Mouse (Mus musculus) lung, embryonic 16.5 days (tissue): ENCODE data around the gene Gm21964. TPM values are rescaled to one million over a fixed set of nuclear protein-coding genes. Genes with fewer than 3 reads are reported as not detected.
A peak's percentile ranks its signal among the peaks of the same experiment; 100 is the strongest.

Experiments
- ATAC-seq: fragments of 200-750 bp; cut with Nextera tagmentation; 2 replicates; pipeline ENCODE4 v1.8.0; 2017; ENCODE audit warnings: low read depth, mild to moderate bottlenecking, moderate library complexity
- H3K27ac ChIP-seq: fragments of 300-500 bp; sonication (generic); 2 replicates; pipeline ENCODE4 v1.5.1; 2014; ENCODE audit warnings: mild to moderate bottlenecking, control low read depth, low read length
- H3K27me3 ChIP-seq: fragments of 300-500 bp; sonication (generic); 2 replicates; pipeline ENCODE4 v1.6.1; 2014; ENCODE audit warnings: low read depth, low read length, mixed read lengths; ENCODE audit not compliant: control insufficient read depth, insufficient read depth
- H3K36me3 ChIP-seq: fragments of 300-500 bp; sonication (generic); 2 replicates; pipeline ENCODE4 v1.6.1; 2014; ENCODE audit warnings: low read length; ENCODE audit not compliant: control insufficient read depth, insufficient read depth
- H3K4me1 ChIP-seq: fragments of 300-500 bp; sonication (generic); replicated peaks from 2 replicates; pipeline ENCODE4 v1.6.1; 2014; ENCODE audit warnings: low read length, mixed read lengths; ENCODE audit not compliant: control insufficient read depth, insufficient read depth
- H3K4me2 ChIP-seq: fragments of 300-500 bp; sonication (generic); 2 replicates; pipeline ENCODE4 v1.6.1; 2014; ENCODE audit warnings: low read depth, low read length, control low read depth
- H3K4me3 ChIP-seq: fragments of 300-500 bp; sonication (generic); 2 replicates; pipeline ENCODE4 v1.5.1; 2014; ENCODE audit warnings: mild to moderate bottlenecking, low read length, control low read depth
- H3K9ac ChIP-seq: fragments of 300-500 bp; sonication (generic); 2 replicates; pipeline ENCODE4 v1.6.1; 2014; ENCODE audit warnings: low read length, control low read depth
- H3K9me3 ChIP-seq: fragments of 300-500 bp; sonication (generic); 2 replicates; pipeline ENCODE4 v1.6.1; 2016; ENCODE audit warnings: low read length; ENCODE audit not compliant: control insufficient read depth
- WGBS: fragments of 180-500 bp; shearing (Covaris S2); extraction: QIAGEN DNeasy Blood & Tissue Kit; methylation state at CpG from one replicate; pipeline ENCODE4 v1.1.7; 2014; 5-methylcytosine and 5-hydroxymethylcytosine counted together
- polyA plus RNA-seq: library from polyadenylated mRNA; unstranded; fragments of >200 nt; fragmentation: Nextera tagmentation; extraction: Ambion mirVana; gene quantifications from 2 replicates; pipeline ENCODE4 v1.2.1, GENCODE M21; 2015

The Gm21964 gene
- not detected in 2 replicates for polyA plus RNA-seq

- Histone ChIP-seq H3K4me2 (no peak within 1 kb of the TSS), H3K4me3 (no peak within 1 kb of the TSS), H3K4me1 (no peaks in the 10 kb centered on the region), H3K36me3 (no peaks in the 10 kb centered on the region), H3K27me3 (no peaks in the 10 kb centered on the region), H3K9ac (no peak within 1 kb of the TSS), H3K9me3 (no peaks in the 10 kb centered on the region), H3K27ac (no peak within 1 kb of the TSS)
- no peak for ATAC-seq
- 81% methylated on average over 12 of the region's 12 CpGs for WGBS
Observed at GRCm38 (mm10) chr8:110100907-110101306, at the start of gene Gm21964. Gm21964 (plus strand) TSS chr8:110101207.

- Histone ChIP-seq H3K36me3 (no peaks in the 10 kb centered on the region), H3K4me1 (no peaks in the 10 kb centered on the region), H3K9me3 (no peaks in the 10 kb centered on the region), H3K4me3 (no peak overlapping the region), H3K27ac (no peak overlapping the region), H3K27me3 (no peaks in the 10 kb centered on the region), H3K9ac (no peak overlapping the region), H3K4me2 (no peak overlapping the region)
- ATAC-seq = no peak
- 61% methylated on average over 6 of the region's 6 CpGs for WGBS
Observed at GRCm38 (mm10) chr8:110051208-110051607, 49.8 kb upstream of the Gm21964 start.

GRCm38 (mm10) chr8:110058207-110058606 lies 42.8 kb upstream of the Gm21964 start:
- no peak overlapping the region for H3K4me3 ChIP-seq
- no peaks in the 10 kb centered on the region for H3K4me1 ChIP-seq
- no peak for ATAC-seq
- H3K27ac ChIP-seq = no peak overlapping the region
- H3K36me3 ChIP-seq = no peaks in the 10 kb centered on the region
- H3K27me3 ChIP-seq = no peaks in the 10 kb centered on the region
- H3K4me2 ChIP-seq = no peak overlapping the region
- WGBS = 58% methylated on average over 8 of the region's 8 CpGs
- H3K9me3 ChIP-seq = peaks cover 5% of the 10 kb centered on the region
- H3K9ac ChIP-seq = no peak overlapping the region

- Histone ChIP-seq H3K4me3 (no peak overlapping the region), H3K9ac (no peak overlapping the region), H3K9me3 (peaks cover 5% of the 10 kb centered on the region), H3K27me3 (no peaks in the 10 kb centered on the region), H3K36me3 (no peaks in the 10 kb centered on the region), H3K27ac (no peak overlapping the region), H3K4me2 (no peak overlapping the region), H3K4me1 (no peaks in the 10 kb centered on the region)
- no peak for ATAC-seq
- WGBS = 55% methylated on average over 9 of the region's 9 CpGs
Observed at GRCm38 (mm10) chr8:110064161-110064560, 36.8 kb upstream of the Gm21964 start.

GRCm38 (mm10) chr8:110064606-110065365 lies 36.2 kb upstream of the Gm21964 start:
- H3K4me1 ChIP-seq = no peaks in the 10 kb centered on the region
- H3K4me2 ChIP-seq = no peak overlapping the region
- peaks cover 5% of the 10 kb centered on the region for H3K9me3 ChIP-seq
- no peak overlapping the region for H3K27ac ChIP-seq
- no peak for ATAC-seq
- H3K9ac ChIP-seq = no peak overlapping the region
- WGBS = 85% methylated on average over 18 of the region's 18 CpGs
- no peaks in the 10 kb centered on the region for H3K27me3 ChIP-seq
- no peaks in the 10 kb centered on the region for H3K36me3 ChIP-seq
- no peak overlapping the region for H3K4me3 ChIP-seq

- ATAC-seq = no peak
- no peak overlapping the region for H3K9ac ChIP-seq
- no peaks in the 10 kb centered on the region for H3K4me1 ChIP-seq
- no peak overlapping the region for H3K27ac ChIP-seq
- no peaks in the 10 kb centered on the region for H3K36me3 ChIP-seq
- no peak overlapping the region for H3K4me3 ChIP-seq
- peaks cover 5% of the 10 kb centered on the region for H3K9me3 ChIP-seq
- no peaks in the 10 kb centered on the region for H3K27me3 ChIP-seq
- no peak overlapping the region for H3K4me2 ChIP-seq
- WGBS = 95% methylated on average over 4 of the region's 4 CpGs
Observed at GRCm38 (mm10) chr8:110065676-110066075, 35.3 kb upstream of the Gm21964 start.

- Histone ChIP-seq H3K9ac (no peak overlapping the region), H3K27ac (no peak overlapping the region), H3K27me3 (no peaks in the 10 kb centered on the region), H3K9me3 (no peaks in the 10 kb centered on the region), H3K4me2 (no peak overlapping the region), H3K36me3 (no peaks in the 10 kb centered on the region), H3K4me3 (no peak overlapping the region), H3K4me1 (no peaks in the 10 kb centered on the region)
- ATAC-seq = no peak
- 85% methylated on average over 4 of the region's 4 CpGs for WGBS
Observed at GRCm38 (mm10) chr8:110069706-110070105, 31.3 kb upstream of the Gm21964 start.

GRCm38 (mm10) chr8:110071600-110071999 lies 29.4 kb upstream of the Gm21964 start:
- Histone ChIP-seq H3K9me3 (no peaks in the 10 kb centered on the region), H3K4me2 (no peak overlapping the region), H3K36me3 (no peaks in the 10 kb centered on the region), H3K4me3 (no peak overlapping the region), H3K4me1 (no peaks in the 10 kb centered on the region), H3K9ac (no peak overlapping the region), H3K27me3 (no peaks in the 10 kb centered on the region), H3K27ac (no peak overlapping the region)
- WGBS = 10% methylated on average over 9 of the region's 9 CpGs
- peak; percentile 60 for ATAC-seq

- 78% methylated on average over 8 of the region's 8 CpGs for WGBS
- Histone ChIP-seq H3K9ac (no peak overlapping the region), H3K4me1 (no peaks in the 10 kb centered on the region)
Observed at GRCm38 (mm10) chr8:110074496-110074895, 26.5 kb upstream of the Gm21964 start.

More at GRCm38 (mm10) chr8:110074496-110074895, 26.5 kb upstream of the Gm21964 start:
- Histone ChIP-seq H3K27me3 (no peaks in the 10 kb centered on the region), H3K27ac (no peak overlapping the region), H3K9me3 (no peaks in the 10 kb centered on the region), H3K36me3 (no peaks in the 10 kb centered on the region), H3K4me2 (no peak overlapping the region), H3K4me3 (no peak overlapping the region)
- ATAC-seq = no peak
